Comparison of ENCODE assay signal across 9 mouse cellular contexts in the genomic region with DNA sequence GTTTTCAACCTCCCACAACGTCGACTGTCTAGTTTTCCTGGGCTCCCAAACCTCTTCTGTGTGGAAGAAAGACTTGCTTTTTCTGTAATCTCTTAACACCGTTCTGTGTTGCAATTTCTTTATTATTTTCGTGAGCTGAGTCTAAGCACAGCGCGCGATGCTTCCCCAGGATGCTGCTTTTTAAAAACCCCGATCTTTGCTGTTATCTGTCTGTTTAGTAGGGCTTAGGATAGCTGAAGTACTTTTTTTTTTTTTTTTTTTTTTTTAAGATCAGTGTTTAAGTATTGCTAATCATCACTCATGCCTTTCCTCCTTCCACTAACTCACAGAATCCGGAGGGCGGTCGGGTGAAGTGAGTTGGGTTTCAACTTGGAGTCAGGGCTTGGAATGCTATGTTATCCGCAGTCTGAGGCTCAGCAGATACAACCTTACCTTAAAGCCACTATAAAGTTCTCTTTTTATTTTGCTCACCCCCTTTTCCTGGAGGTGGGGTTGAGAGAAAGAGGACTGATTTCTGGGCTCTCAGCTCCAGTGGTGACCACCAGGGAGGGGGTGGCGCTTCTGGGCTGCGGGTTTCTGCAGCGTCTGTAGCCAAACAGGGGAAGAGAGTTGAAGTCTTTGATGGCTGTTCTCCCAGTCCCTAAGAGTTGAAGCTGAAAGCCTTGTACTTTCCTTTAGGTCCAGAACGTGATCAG. TPM values are rescaled to one million over a fixed set of nuclear protein-coding genes. Genes with fewer than 3 reads are reported as not detected.
A peak's percentile ranks its signal among the peaks of the same experiment; 100 is the strongest.
DNase-seq lines count a peak whose midpoint lies in the region; ATAC-seq and TF ChIP-seq lines count a peak whose summit lies in the region.
"Had no signal": no experiment of that assay in that cellular context is flagged by ENCODE, and none has a peak within 500 bp of the region (broad histone marks: within the 10 kb centered on the region; RNA-seq: fewer than 3 reads in every experiment).

No protein-coding gene starts in this region.

- under 1% methylated on average over 16 of the region's 16 CpGs for WGBS in embryonic facial prominence, embryonic 10.5 days
- under 1% methylated on average over 16 of the region's 16 CpGs for WGBS in hindbrain, postnatal 0 days
- 1% methylated on average over 16 of the region's 16 CpGs for WGBS in liver, embryonic 14.5 days (ENCODE audit: insufficient replicate concordance)

- H3K4me1 ChIP-seq in embryonic facial prominence, embryonic 10.5 days: peaks cover 23% of the 10 kb centered on the region
- 0 out of 2 replicates have a peak, but pooled peaks cover 3% of the 10 kb centered on the region for H3K4me1 ChIP-seq in hindbrain, postnatal 0 days (ENCODE audit: insufficient read depth, low read length)
- no peaks in the 10 kb centered on the region for H3K4me1 ChIP-seq in liver, embryonic 14.5 days (replicated peaks; ENCODE audit: control insufficient read depth in 2 of 2, insufficient read depth in 2 of 2, low read length in 1 of 2)

- DNase-seq in ovary, postnatal 36 days (ENCODE audit: low spot score): peak; percentile 3
- DNase-seq in ovary, postnatal 14 days (ENCODE audit: low spot score): no peak
- peak; percentile 58 for DNase-seq in embryonic facial prominence, embryonic 10.5 days (ENCODE audit: low spot score)
- peak; percentile 65 for DNase-seq in hindbrain, postnatal 0 days (ENCODE audit: low spot score)
- DNase-seq in liver, embryonic 14.5 days (ENCODE audit: low read depth in 3 of 3, low spot score in 3 of 3): no peak
- peak; percentile 26 for DNase-seq in right cerebral cortex, postnatal 14 days
- DNase-seq in thymus, postnatal 14 days: no peak
- DNase-seq in adrenal gland, postnatal 14 days: no peak

- H3K9ac ChIP-seq in hindbrain, postnatal 0 days (replicated peaks; ENCODE audit: low read length): peak overlapping the region; percentile 66
- H3K9ac ChIP-seq in liver, embryonic 14.5 days (replicated peaks): no peak overlapping the region

- ATAC-seq in hindbrain, postnatal 0 days: peak; percentile 42; the same call in 1 of the 2 replicates
- ATAC-seq in liver, embryonic 14.5 days (ENCODE audit: insufficient read depth): no peak

- H3K27ac ChIP-seq in embryonic facial prominence, embryonic 10.5 days (replicated peaks): 0 out of 2 replicates have a peak overlapping the region, but pooled peaks have one; percentile 51
- H3K27ac ChIP-seq in hindbrain, postnatal 0 days: peak overlapping the region; percentile 83
- H3K27ac ChIP-seq in liver, embryonic 14.5 days: no peak overlapping the region

- TF ChIP-seq CTCF in hindbrain, postnatal 0 days (IDR thresholded peaks at IDR 0.05; ENCODE audit: low read depth): peak; percentile 38
- TF ChIP-seq CTCF in liver, embryonic 14.5 days (IDR thresholded peaks at IDR 0.05; ENCODE audit: low read depth): no peak

- H3K27me3 ChIP-seq in embryonic facial prominence, embryonic 10.5 days (replicated peaks; ENCODE audit: low read depth, poor library complexity, severe bottlenecking): peaks cover 54% of the 10 kb centered on the region
- no peaks in the 10 kb centered on the region for H3K27me3 ChIP-seq in hindbrain, postnatal 0 days (ENCODE audit: insufficient read depth, low read length)
- peaks cover 9% of the 10 kb centered on the region for H3K27me3 ChIP-seq in liver, embryonic 14.5 days (ENCODE audit: control insufficient read depth, insufficient read depth, low read length)

- peak overlapping the region; percentile 80 for H3K4me2 ChIP-seq in hindbrain, postnatal 0 days (ENCODE audit: low read depth, low read length)
- peak overlapping the region; percentile 44 for H3K4me2 ChIP-seq in liver, embryonic 14.5 days (ENCODE audit: low read depth)

- no peaks in the 10 kb centered on the region for H3K9me3 ChIP-seq in embryonic facial prominence, embryonic 10.5 days
- H3K9me3 ChIP-seq in hindbrain, postnatal 0 days (ENCODE audit: low read length): no peaks in the 10 kb centered on the region
- H3K9me3 ChIP-seq in liver, embryonic 14.5 days (ENCODE audit: control insufficient read depth, low read length): no peaks in the 10 kb centered on the region

- TF ChIP-seq EP300 in liver, embryonic 14.5 days (IDR thresholded peaks at IDR 0.05; ENCODE audit: low read depth): no peak

- H3K4me3 ChIP-seq in embryonic facial prominence, embryonic 10.5 days: peak overlapping the region; percentile 63
- H3K4me3 ChIP-seq in hindbrain, postnatal 0 days (ENCODE audit: low read length): peak overlapping the region; percentile 67
- no peak overlapping the region; a peak in 1 of 4 replicates for H3K4me3 ChIP-seq in liver, embryonic 14.5 days (ENCODE audit: insufficient read depth in 1 of 2, low read depth in 2 of 2, low read length in 2 of 2)

- H3K36me3 ChIP-seq in embryonic facial prominence, embryonic 10.5 days (replicated peaks): no peaks in the 10 kb centered on the region
- no peaks in the 10 kb centered on the region for H3K36me3 ChIP-seq in hindbrain, postnatal 0 days (ENCODE audit: insufficient read depth, low read length)
- H3K36me3 ChIP-seq in liver, embryonic 14.5 days (replicated peaks; ENCODE audit: control insufficient read depth, insufficient read depth, low read depth): no peaks in the 10 kb centered on the region

RNA-seq across cellular contexts. Expression of a gene that starts 3.7 kb away (rescaled TPM):
- polyA plus RNA-seq in embryonic facial prominence, embryonic 10.5 days (2016; fragmentation: Nextera tagmentation; extraction: Ambion mirVana): 0.06 and 0.32 TPM in 2 replicates
- 56.0 and 57.1 TPM in 2 replicates for total RNA-seq in hindbrain, postnatal 0 days (2014; rRNA removed)
- polyA plus RNA-seq in hindbrain, postnatal 0 days (2015; fragmentation: Nextera tagmentation; extraction: Ambion mirVana): 40.7 and 44.5 TPM in 2 replicates
- polyA plus RNA-seq in liver, embryonic 14.5 days (2012; rRNA removed): 0.01 TPM in 1 of 2 replicates, not detected in the other
- not detected in 2 replicates for polyA plus RNA-seq in liver, embryonic 14.5 days (2014; fragmentation: Nextera tagmentation; extraction: Ambion mirVana)
- total RNA-seq in adrenal gland, postnatal 14 days (2021): 0.26 TPM in 1 of 2 replicates, not detected in the other
- total RNA-seq: common myeloid progenitor, adult 5-6 weeks had no signal

Comparison
In these comparisons a context has a peak if more than half of its experiments do, and no peak if none do; other contexts are left out.
1. DNase-seq: peak in ovary, postnatal 36 days (single experiment), embryonic facial prominence, embryonic 10.5 days (single experiment), hindbrain, postnatal 0 days (single experiment) and right cerebral cortex, postnatal 14 days (single experiment); none in ovary, postnatal 14 days (single experiment), liver, embryonic 14.5 days (0 of 3), thymus, postnatal 14 days (single experiment) and adrenal gland, postnatal 14 days (single experiment).
2. H3K4me3 ChIP-seq: peak in embryonic facial prominence, embryonic 10.5 days (single experiment) and hindbrain, postnatal 0 days (single experiment); none in liver, embryonic 14.5 days (0 of 2).
3. RNA of a gene that starts 3.7 kb away (polyA plus RNA-seq): 40.7 to 44.5 TPM in hindbrain, postnatal 0 days; 0.06 to 0.32 TPM in embryonic facial prominence, embryonic 10.5 days and 0.01 TPM in liver, embryonic 14.5 days; every median in the first group is over 10 times any median in the second.